Mouse (Mus musculus): ENCODE results near the gene Cxcl12.

GRCm38 (mm10) chr6:117214506-117214905 is 46.2 kb downstream of the Cxcl12 start:
- no peak for TF ChIP-seq POLR2A (IDR thresholded peaks at IDR 0.05; ENCODE audit: low read depth, low read length)
- TF ChIP-seq CTCF (IDR thresholded peaks at IDR 0.05; ENCODE audit: extremely low read depth, insufficient read depth, insufficient read length, insufficient replicate concordance): no peak
